Mouse (Mus musculus): ENCODE results near the gene Tusc2.

- no peak for TF ChIP-seq POLR2A (IDR thresholded peaks at IDR 0.05; ENCODE audit: insufficient read depth, low read length)
- no peak for TF ChIP-seq CTCF (IDR thresholded peaks at IDR 0.05; ENCODE audit: low read depth, low read length)
- TF ChIP-seq EP300 (IDR thresholded peaks at IDR 0.05; ENCODE audit: insufficient read depth, low read depth, low read length): no peak
Measured at GRCm38 (mm10) chr9:107534408-107535202, 28.4 kb upstream of the Tusc2 start.
